15 mouse cellular contexts compared by ENCODE assay signal in genomic region chr11:51679466-51679865, GRCm38 (mm10).
"Had no signal": no experiment of that assay in that cellular context is flagged by ENCODE, and none has a peak within 500 bp of the region (broad histone marks: within the 10 kb centered on the region; RNA-seq: fewer than 3 reads in every experiment).

No protein-coding gene starts in this region.

- H3K27me3 ChIP-seq: neural tube, embryonic 12.5 days; neural tube, embryonic 13.5 days; neural tube, embryonic 15.5 days; stomach, embryonic 15.5 days had no signal

- H3K9ac ChIP-seq: neural tube, embryonic 12.5 days; neural tube, embryonic 13.5 days; neural tube, embryonic 15.5 days; stomach, embryonic 15.5 days had no signal

- H3K4me2 ChIP-seq: neural tube, embryonic 12.5 days; neural tube, embryonic 13.5 days; neural tube, embryonic 15.5 days; stomach, embryonic 15.5 days had no signal

- H3K36me3 ChIP-seq: neural tube, embryonic 12.5 days; neural tube, embryonic 15.5 days; stomach, embryonic 15.5 days had no signal

- H3K9me3 ChIP-seq: neural tube, embryonic 12.5 days; neural tube, embryonic 13.5 days; neural tube, embryonic 15.5 days; stomach, embryonic 15.5 days had no signal

- H3K27ac ChIP-seq: neural tube, embryonic 12.5 days; neural tube, embryonic 13.5 days; neural tube, embryonic 15.5 days; stomach, embryonic 15.5 days; stomach, postnatal 0 days had no signal

- H3K4me3 ChIP-seq: neural tube, embryonic 12.5 days; neural tube, embryonic 13.5 days; neural tube, embryonic 15.5 days; stomach, embryonic 15.5 days had no signal

- H3K4me1 ChIP-seq: neural tube, embryonic 13.5 days; stomach, embryonic 15.5 days had no signal

- DNase-seq: retina, postnatal 1 day; right cerebral cortex, adult 18-20 months; right cerebral cortex, postnatal 14 days; right cerebral cortex, postnatal 25 days; right cerebral cortex, postnatal 4 days; spleen, adult 18-20 months; thymus, adult 18-20 months; thymus, adult 2 months; thymus, postnatal 25 days; thymus, postnatal 36 days had no signal
